Mouse (Mus musculus): Measurements from ENCODE around the gene Tmem178b. TPM values are rescaled to one million over a fixed set of nuclear protein-coding genes. Genes with fewer than 3 reads are reported as not detected.

Gene Tmem178b
- polyA plus RNA-seq, 1 experiment = 0.11 TPM

DNA sequence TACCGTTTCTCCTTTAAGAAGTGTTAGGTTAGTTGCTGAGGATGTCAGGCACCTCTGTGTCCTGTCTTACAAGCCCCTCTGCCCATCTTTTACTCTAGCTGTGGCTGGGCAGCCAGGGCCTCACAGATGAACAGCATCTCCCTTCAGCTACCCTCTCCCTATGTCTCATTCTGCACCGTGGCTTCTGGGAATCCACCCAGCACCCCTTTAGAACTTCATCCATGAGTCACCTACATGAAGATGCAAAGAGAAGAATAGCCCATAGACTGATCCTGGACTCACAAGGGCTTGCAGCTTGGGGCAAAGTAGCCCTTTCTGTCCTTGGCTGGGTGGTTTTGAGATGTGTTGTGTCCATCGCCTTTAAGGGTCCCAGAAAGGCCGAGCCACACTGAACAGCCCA is 43.4 kb downstream of the Tmem178b start:
- H3K4me1 ChIP-seq (ENCODE audit: control insufficient read depth, insufficient read depth, low read length) = no peaks in the 10 kb centered on the region
- TF ChIP-seq CTCF (IDR thresholded peaks at IDR 0.05; ENCODE audit: borderline replicate concordance, insufficient read depth, low read length) (no peak), POLR2A (IDR thresholded peaks at IDR 0.05; ENCODE audit: low read depth, low read length) (no peak)
- no peak overlapping the region for H3K4me3 ChIP-seq (ENCODE audit: insufficient read depth, low read length)
- no peak overlapping the region for H3K27ac ChIP-seq (ENCODE audit: insufficient read depth, low read length)

GRCm38 (mm10) chr6:39917242-39917641 is 44.2 kb downstream of the Tmem178b start:
- Histone ChIP-seq H3K4me1 (ENCODE audit: control insufficient read depth, insufficient read depth, low read length) (no peaks in the 10 kb centered on the region), H3K27ac (ENCODE audit: insufficient read depth, low read length) (no peak overlapping the region), H3K4me3 (ENCODE audit: insufficient read depth, low read length) (no peak overlapping the region)
- no peak for TF ChIP-seq CTCF (IDR thresholded peaks at IDR 0.05; ENCODE audit: borderline replicate concordance, insufficient read depth, low read length)
- TF ChIP-seq POLR2A (IDR thresholded peaks at IDR 0.05; ENCODE audit: low read depth, low read length) = no peak

GRCm38 (mm10) chr6:39917729-39918128 is 44.7 kb downstream of the Tmem178b start:
- H3K27ac ChIP-seq (ENCODE audit: insufficient read depth, low read length) = no peak overlapping the region
- no peaks in the 10 kb centered on the region for H3K4me1 ChIP-seq (ENCODE audit: control insufficient read depth, insufficient read depth, low read length)
- TF ChIP-seq CTCF (IDR thresholded peaks at IDR 0.05; ENCODE audit: borderline replicate concordance, insufficient read depth, low read length) (no peak), POLR2A (IDR thresholded peaks at IDR 0.05; ENCODE audit: low read depth, low read length) (no peak)
- no peak overlapping the region for H3K4me3 ChIP-seq (ENCODE audit: insufficient read depth, low read length)

DNA sequence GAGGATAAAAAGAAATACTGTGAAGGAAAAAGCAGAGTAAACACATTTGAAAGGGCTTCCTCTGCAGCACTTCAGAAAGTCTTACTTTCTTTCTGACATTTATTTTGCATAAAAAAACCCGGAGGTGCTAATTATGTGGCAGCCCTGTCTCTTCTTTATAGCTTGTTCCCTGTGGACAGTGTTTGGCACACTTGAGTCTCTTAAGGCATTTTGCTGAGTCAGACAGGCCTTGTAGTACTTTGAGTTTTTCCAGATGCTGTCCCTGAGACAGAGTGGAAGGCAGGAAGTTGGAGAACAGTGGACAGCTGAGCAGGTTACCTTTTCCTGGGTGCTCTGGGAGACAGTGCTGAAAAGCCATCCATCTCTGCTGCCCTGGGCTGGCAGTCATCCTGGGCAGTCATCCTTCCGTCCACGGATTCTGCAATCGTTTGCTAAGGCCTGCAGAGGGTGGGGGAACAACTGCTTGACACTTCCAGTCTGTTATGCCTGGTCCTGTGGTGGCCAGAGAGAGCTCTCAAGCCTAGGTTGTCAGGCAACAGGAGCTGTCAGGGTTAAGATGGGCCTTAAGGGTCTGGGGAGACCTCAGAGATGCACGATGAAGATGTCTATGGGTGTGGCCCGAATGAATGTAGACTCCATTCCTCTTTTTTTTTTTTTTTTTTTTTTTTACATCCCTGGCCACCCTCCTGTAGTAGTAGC is 46.1 kb downstream of the Tmem178b start:
- Histone ChIP-seq H3K4me1 (ENCODE audit: control insufficient read depth, insufficient read depth, low read length) (no peaks in the 10 kb centered on the region), H3K4me3 (ENCODE audit: insufficient read depth, low read length) (no peak overlapping the region), H3K27ac (ENCODE audit: insufficient read depth, low read length) (no peak overlapping the region)
- no peak for TF ChIP-seq POLR2A (IDR thresholded peaks at IDR 0.05; ENCODE audit: low read depth, low read length)
- TF ChIP-seq CTCF (IDR thresholded peaks at IDR 0.05; ENCODE audit: borderline replicate concordance, insufficient read depth, low read length) = no peak

GRCm38 (mm10) chr6:39926442-39926841 is 53.4 kb downstream of the Tmem178b start:
- no peak overlapping the region for H3K27ac ChIP-seq (ENCODE audit: insufficient read depth, low read length)
- no peaks in the 10 kb centered on the region for H3K4me1 ChIP-seq (ENCODE audit: control insufficient read depth, insufficient read depth, low read length)
- no peak overlapping the region for H3K4me3 ChIP-seq (ENCODE audit: insufficient read depth, low read length)
- TF ChIP-seq POLR2A (IDR thresholded peaks at IDR 0.05; ENCODE audit: low read depth, low read length) (no peak), CTCF (IDR thresholded peaks at IDR 0.05; ENCODE audit: borderline replicate concordance, insufficient read depth, low read length) (no peak)

DNA sequence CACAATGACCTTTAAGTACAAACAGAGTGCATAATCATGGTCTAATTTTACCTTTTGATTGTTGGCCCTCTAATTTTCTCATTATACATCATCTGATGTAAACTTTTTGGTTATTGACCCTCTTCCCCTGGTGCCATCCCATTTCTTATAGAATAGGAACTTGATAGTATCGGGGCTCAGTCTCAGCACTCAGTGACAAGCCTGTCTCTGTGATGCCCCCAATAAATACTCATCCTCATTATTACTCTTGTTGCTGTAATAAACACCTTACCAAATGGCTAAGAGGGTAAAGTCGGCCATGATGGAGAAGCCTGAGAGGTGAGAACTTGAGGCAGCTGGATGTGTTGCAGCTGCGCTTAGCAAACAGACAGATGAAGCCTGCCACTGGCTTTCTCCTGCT is 63.5 kb downstream of the Tmem178b start:
- TF ChIP-seq POLR2A (IDR thresholded peaks at IDR 0.05; ENCODE audit: low read depth, low read length) = no peak
- no peak for TF ChIP-seq CTCF (IDR thresholded peaks at IDR 0.05; ENCODE audit: borderline replicate concordance, insufficient read depth, low read length)
- no peaks in the 10 kb centered on the region for H3K4me1 ChIP-seq (ENCODE audit: control insufficient read depth, insufficient read depth, low read length)
- no peak overlapping the region for H3K4me3 ChIP-seq (ENCODE audit: insufficient read depth, low read length)
- no peak overlapping the region for H3K27ac ChIP-seq (ENCODE audit: insufficient read depth, low read length)

GRCm38 (mm10) chr6:39940920-39941319 is 67.8 kb downstream of the Tmem178b start:
- Histone ChIP-seq H3K27ac (ENCODE audit: insufficient read depth, low read length) (no peak overlapping the region), H3K4me3 (ENCODE audit: insufficient read depth, low read length) (no peak overlapping the region), H3K4me1 (ENCODE audit: control insufficient read depth, insufficient read depth, low read length) (no peaks in the 10 kb centered on the region)
- TF ChIP-seq POLR2A (IDR thresholded peaks at IDR 0.05; ENCODE audit: low read depth, low read length) (no peak), CTCF (IDR thresholded peaks at IDR 0.05; ENCODE audit: borderline replicate concordance, insufficient read depth, low read length) (no peak)

GRCm38 (mm10) chr6:39944854-39945253 is 71.8 kb downstream of the Tmem178b start:
- TF ChIP-seq POLR2A (IDR thresholded peaks at IDR 0.05; ENCODE audit: low read depth, low read length) = no peak
- TF ChIP-seq CTCF (IDR thresholded peaks at IDR 0.05; ENCODE audit: borderline replicate concordance, insufficient read depth, low read length) = no peak
- Histone ChIP-seq H3K4me3 (ENCODE audit: insufficient read depth, low read length) (no peak overlapping the region), H3K27ac (ENCODE audit: insufficient read depth, low read length) (no peak overlapping the region), H3K4me1 (ENCODE audit: control insufficient read depth, insufficient read depth, low read length) (no peaks in the 10 kb centered on the region)

- no peak overlapping the region for H3K27ac ChIP-seq (ENCODE audit: insufficient read depth, low read length)
- H3K4me1 ChIP-seq (ENCODE audit: control insufficient read depth, insufficient read depth, low read length) = no peaks in the 10 kb centered on the region
- H3K4me3 ChIP-seq (ENCODE audit: insufficient read depth, low read length) = no peak overlapping the region
- TF ChIP-seq POLR2A (IDR thresholded peaks at IDR 0.05; ENCODE audit: low read depth, low read length) (no peak), CTCF (IDR thresholded peaks at IDR 0.05; ENCODE audit: borderline replicate concordance, insufficient read depth, low read length) (no peak)
Measured at GRCm38 (mm10) chr6:39945670-39946440, 72.8 kb downstream of the Tmem178b start.

DNA sequence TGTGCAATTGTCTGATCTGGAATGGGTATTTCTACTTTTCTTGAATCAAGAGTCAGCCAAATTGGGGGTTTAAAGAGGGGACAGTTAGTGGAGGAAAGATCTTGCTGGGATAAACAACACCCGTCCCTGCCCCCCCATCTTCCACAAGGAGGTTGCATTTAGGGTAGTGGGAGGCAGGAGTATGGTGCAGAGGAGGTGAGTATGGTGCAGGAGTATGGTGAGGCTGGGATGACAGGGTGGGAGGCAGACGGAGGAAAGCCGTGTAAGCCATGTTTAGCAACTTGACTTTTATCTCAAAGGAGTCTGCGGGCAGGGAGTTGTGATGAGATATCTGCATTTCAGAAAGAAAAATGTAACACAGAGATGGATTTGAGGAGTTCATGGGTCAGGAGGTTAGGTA is 73.5 kb downstream of the Tmem178b start:
- H3K4me3 ChIP-seq (ENCODE audit: insufficient read depth, low read length) = no peak overlapping the region
- no peak overlapping the region for H3K27ac ChIP-seq (ENCODE audit: insufficient read depth, low read length)
- TF ChIP-seq CTCF (IDR thresholded peaks at IDR 0.05; ENCODE audit: borderline replicate concordance, insufficient read depth, low read length) (no peak), POLR2A (IDR thresholded peaks at IDR 0.05; ENCODE audit: low read depth, low read length) (no peak)
- H3K4me1 ChIP-seq (ENCODE audit: control insufficient read depth, insufficient read depth, low read length) = no peaks in the 10 kb centered on the region

Data from embryonic fibroblast, embryonic 13.5 days (primary cell).